In the genomic region with DNA sequence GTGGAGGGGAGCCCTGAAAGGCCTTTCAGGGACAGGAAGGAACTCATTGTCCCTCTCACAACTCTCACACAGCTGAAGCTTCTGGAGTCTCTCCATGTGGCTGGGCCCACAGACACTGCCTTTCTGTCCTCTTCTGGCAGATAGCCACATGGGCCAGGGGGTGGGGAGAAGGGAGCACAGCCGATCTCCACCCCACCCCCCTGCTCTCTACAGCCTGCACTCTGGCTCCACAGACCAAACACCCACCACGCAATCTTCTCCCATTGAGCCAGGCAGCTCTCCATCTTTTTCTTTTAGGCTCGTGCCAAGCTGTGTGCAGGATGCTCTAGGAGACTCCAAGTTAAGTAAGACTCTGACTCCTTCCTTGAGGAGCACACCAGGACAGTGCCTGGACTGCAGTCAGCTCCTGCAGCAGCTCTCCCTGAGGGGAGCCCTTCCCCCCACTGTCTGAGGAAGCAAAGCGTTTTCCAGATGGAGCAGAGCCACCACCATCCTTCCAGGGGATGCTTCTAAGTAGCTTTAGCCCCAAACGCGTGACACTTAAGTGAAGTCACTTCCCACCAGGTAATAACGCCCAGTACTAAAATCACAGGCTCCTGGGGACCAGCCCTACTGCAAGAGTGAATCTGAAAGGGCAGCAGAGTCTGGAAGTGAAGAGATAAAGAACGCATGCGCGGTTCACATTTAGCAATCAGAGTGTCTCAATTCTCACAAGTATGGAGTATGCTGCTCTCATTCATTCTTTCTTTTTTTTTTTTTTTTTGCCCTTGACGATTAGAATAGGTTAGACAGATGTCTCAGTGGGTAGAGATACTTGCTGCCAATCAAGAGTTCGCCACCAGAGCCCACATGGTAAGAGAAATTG, we compare ENCODE assay signal across 8 mouse cellular contexts. TPM values are rescaled to one million over a fixed set of nuclear protein-coding genes. Genes with fewer than 3 reads are reported as not detected.
A peak's percentile ranks its signal among the peaks of the same experiment; 100 is the strongest.
DNase-seq lines count a peak whose midpoint lies in the region; ATAC-seq and TF ChIP-seq lines count a peak whose summit lies in the region.

No protein-coding gene starts in this region.

- TF ChIP-seq CTCF in liver, adult 2 months (IDR thresholded peaks at IDR 0.05; ENCODE audit: low read depth, low read length) = no peak

- no peak overlapping the region for H3K9ac ChIP-seq in liver, adult 2 months (ENCODE audit: low read depth, low read length)
- H3K9ac ChIP-seq in liver, embryonic 12.5 days = no peak overlapping the region
- no peak overlapping the region for H3K9ac ChIP-seq in forebrain, embryonic 12.5 days
- H3K9ac ChIP-seq in heart, embryonic 13.5 days = peak overlapping the region; percentile 61
- H3K9ac ChIP-seq in liver, embryonic 16.5 days (ENCODE audit: low read depth, low read length) = no peak overlapping the region

- DNase-seq in liver, adult 2 months (ENCODE audit: extremely low read depth, low read depth, low spot score) = peak; percentile 15
- DNase-seq in kidney, postnatal 14 days = peak; percentile 82
- peak; percentile 57 to 68 for DNase-seq in right cerebral cortex, adult 2 months (ENCODE audit: low spot score in 2 of 2)
- DNase-seq in spleen, postnatal 14 days (ENCODE audit: low spot score in 2 of 2) = no peak

- no peaks in the 10 kb centered on the region for H3K36me3 ChIP-seq in liver, adult 2 months (ENCODE audit: control insufficient read depth, insufficient read depth, low read length)
- H3K36me3 ChIP-seq in liver, embryonic 12.5 days = no peaks in the 10 kb centered on the region
- H3K36me3 ChIP-seq in forebrain, embryonic 12.5 days (replicated peaks) = peaks cover 5% of the 10 kb centered on the region; the same call in 1 of the 2 replicates
- peaks cover 21% of the 10 kb centered on the region for H3K36me3 ChIP-seq in heart, embryonic 13.5 days
- no peaks in the 10 kb centered on the region for H3K36me3 ChIP-seq in liver, embryonic 16.5 days (ENCODE audit: control insufficient read depth, insufficient read depth)

- 55% methylated on average over 12 of the region's 12 CpGs for WGBS in liver, adult 2 months
- WGBS in liver, embryonic 12.5 days (ENCODE audit: insufficient replicate concordance) = 39% methylated on average over 12 of the region's 12 CpGs
- 48% methylated on average over 12 of the region's 12 CpGs for WGBS in forebrain, embryonic 12.5 days
- WGBS in heart, embryonic 13.5 days = 19% methylated on average over 12 of the region's 12 CpGs
- 41% methylated on average over 12 of the region's 12 CpGs for WGBS in liver, embryonic 16.5 days (ENCODE audit: insufficient replicate concordance)

- H3K27me3 ChIP-seq in liver, adult 2 months (ENCODE audit: control insufficient read depth, insufficient read depth, low read length) = no peaks in the 10 kb centered on the region
- H3K27me3 ChIP-seq in liver, embryonic 12.5 days (replicated peaks) = no peaks in the 10 kb centered on the region
- no peaks in the 10 kb centered on the region for H3K27me3 ChIP-seq in forebrain, embryonic 12.5 days
- no peaks in the 10 kb centered on the region for H3K27me3 ChIP-seq in heart, embryonic 13.5 days (replicated peaks)
- H3K27me3 ChIP-seq in liver, embryonic 16.5 days (ENCODE audit: control insufficient read depth, insufficient read depth, low read depth, low read length) = no peaks in the 10 kb centered on the region

- peak overlapping the region; percentile 37; the same call in 1 of the 2 replicates for H3K27ac ChIP-seq in liver, adult 2 months (replicated peaks; ENCODE audit: insufficient read depth, low read depth, low read length)
- H3K27ac ChIP-seq in liver, embryonic 12.5 days = no peak overlapping the region
- peak overlapping the region; percentile 57 for H3K27ac ChIP-seq in forebrain, embryonic 12.5 days
- H3K27ac ChIP-seq in heart, embryonic 13.5 days (replicated peaks) = peak overlapping the region; percentile 79
- no peak overlapping the region for H3K27ac ChIP-seq in liver, embryonic 16.5 days (ENCODE audit: low read length)

- H3K4me1 ChIP-seq in liver, adult 2 months (ENCODE audit: control insufficient read depth, insufficient read depth, low read length) = 0 out of 2 replicates have a peak, but pooled peaks cover 1% of the 10 kb centered on the region
- H3K4me1 ChIP-seq in liver, embryonic 12.5 days = peaks cover 10% of the 10 kb centered on the region; the same call in 1 of the 2 replicates
- H3K4me1 ChIP-seq in forebrain, embryonic 12.5 days = peaks cover 26% of the 10 kb centered on the region
- peaks cover 31% of the 10 kb centered on the region for H3K4me1 ChIP-seq in heart, embryonic 13.5 days
- no peaks in the 10 kb centered on the region; the same call in 1 of the 2 replicates for H3K4me1 ChIP-seq in liver, embryonic 16.5 days (ENCODE audit: control insufficient read depth, low read depth, low read length)

- ATAC-seq in liver, embryonic 12.5 days = no peak
- ATAC-seq in forebrain, embryonic 12.5 days (ENCODE audit: low FRiP score) = peak; percentile 67; the same call in 1 of the 2 replicates
- ATAC-seq in heart, embryonic 13.5 days (ENCODE audit: extremely low read depth, insufficient number of reproducible peaks, low FRiP score, low TSS enrichment) = 0 out of 2 replicates have a peak, but pooled peaks have one; percentile 27
- ATAC-seq in liver, embryonic 16.5 days (ENCODE audit: low read depth) = 0 out of 2 replicates have a peak, but pooled peaks have one; percentile 19

- TF ChIP-seq POLR2A in liver, adult 2 months (IDR thresholded peaks at IDR 0.05; ENCODE audit: extremely low read depth, insufficient read depth, low read length) = no peak

- H3K9me3 ChIP-seq in liver, embryonic 12.5 days (replicated peaks) = no peaks in the 10 kb centered on the region
- no peaks in the 10 kb centered on the region for H3K9me3 ChIP-seq in forebrain, embryonic 12.5 days
- H3K9me3 ChIP-seq in heart, embryonic 13.5 days = peaks cover 2% of the 10 kb centered on the region; the same call in 1 of the 2 replicates
- no peaks in the 10 kb centered on the region for H3K9me3 ChIP-seq in liver, embryonic 16.5 days (replicated peaks; ENCODE audit: control insufficient read depth, low read length)

- H3K4me3 ChIP-seq in liver, adult 2 months (ENCODE audit: insufficient read depth, low read depth, low read length) = no peak overlapping the region
- H3K4me3 ChIP-seq in liver, embryonic 12.5 days = no peak overlapping the region
- no peak overlapping the region for H3K4me3 ChIP-seq in forebrain, embryonic 12.5 days (replicated peaks)
- H3K4me3 ChIP-seq in heart, embryonic 13.5 days = no peak overlapping the region
- no peak overlapping the region for H3K4me3 ChIP-seq in liver, embryonic 16.5 days (ENCODE audit: low read depth, low read length)

- no peaks in the 10 kb centered on the region for H3K79me2 ChIP-seq in liver, adult 2 months (ENCODE audit: control insufficient read depth, insufficient read depth, low read length)

- H3K4me2 ChIP-seq in liver, embryonic 12.5 days = no peak overlapping the region
- peak overlapping the region; percentile 15 for H3K4me2 ChIP-seq in forebrain, embryonic 12.5 days
- peak overlapping the region; percentile 49 for H3K4me2 ChIP-seq in heart, embryonic 13.5 days
- H3K4me2 ChIP-seq in liver, embryonic 16.5 days (ENCODE audit: low read depth, low read length) = no peak overlapping the region

RNA-seq across cellular contexts. Expression of a gene that starts 28.8 kb away (rescaled TPM):
- 1.3 and 1.6 TPM in 2 replicates for total RNA-seq in liver, adult 2 months (2014; rRNA removed)
- polyA plus RNA-seq in liver, adult 2 months (2012; rRNA removed) = 2.0 TPM in 2 replicates
- polyA plus RNA-seq in liver, embryonic 12.5 days (2016; fragmentation: Nextera tagmentation; extraction: Ambion mirVana) = 4.6 and 5.0 TPM in 2 replicates
- 37.6 and 39.3 TPM in 2 replicates for polyA plus RNA-seq in forebrain, embryonic 12.5 days (2016; fragmentation: Nextera tagmentation; extraction: Ambion mirVana)
- 15.9 and 17.4 TPM in 2 replicates for polyA plus RNA-seq in heart, embryonic 13.5 days (2015; fragmentation: Nextera tagmentation; extraction: Ambion mirVana)
- polyA plus RNA-seq in liver, embryonic 16.5 days (2015; fragmentation: Nextera tagmentation; extraction: Ambion mirVana) = 0.96 and 1.1 TPM in 2 replicates

RNA-seq across cellular contexts. Expression of a gene that starts 44.8 kb away (rescaled TPM):
- 4.4 and 4.5 TPM in 2 replicates for total RNA-seq in liver, adult 2 months (2014; rRNA removed)
- 4.2 and 5.1 TPM in 2 replicates for polyA plus RNA-seq in liver, adult 2 months (2012; rRNA removed)
- 11.9 and 13.1 TPM in 2 replicates for polyA plus RNA-seq in liver, embryonic 12.5 days (2016; fragmentation: Nextera tagmentation; extraction: Ambion mirVana)
- polyA plus RNA-seq in forebrain, embryonic 12.5 days (2016; fragmentation: Nextera tagmentation; extraction: Ambion mirVana) = 36.6 and 37.0 TPM in 2 replicates
- polyA plus RNA-seq in heart, embryonic 13.5 days (2015; fragmentation: Nextera tagmentation; extraction: Ambion mirVana) = 12.6 and 14.6 TPM in 2 replicates
- polyA plus RNA-seq in liver, embryonic 16.5 days (2015; fragmentation: Nextera tagmentation; extraction: Ambion mirVana) = 10.7 and 11.9 TPM in 2 replicates

RNA-seq across cellular contexts. Expression of a gene that starts 56.6 kb away (rescaled TPM):
- total RNA-seq in liver, adult 2 months (2014; rRNA removed) = 0.65 and 1.2 TPM in 2 replicates
- polyA plus RNA-seq in liver, adult 2 months (2012; rRNA removed) = 0.27 TPM in 1 of 2 replicates, not detected in the other
- 0.89 and 1.5 TPM in 2 replicates for polyA plus RNA-seq in liver, embryonic 12.5 days (2016; fragmentation: Nextera tagmentation; extraction: Ambion mirVana)
- 0.87 and 1.7 TPM in 2 replicates for polyA plus RNA-seq in forebrain, embryonic 12.5 days (2016; fragmentation: Nextera tagmentation; extraction: Ambion mirVana)
- 1.1 and 1.8 TPM in 2 replicates for polyA plus RNA-seq in heart, embryonic 13.5 days (2015; fragmentation: Nextera tagmentation; extraction: Ambion mirVana)
- 1.4 TPM in 2 replicates for polyA plus RNA-seq in liver, embryonic 16.5 days (2015; fragmentation: Nextera tagmentation; extraction: Ambion mirVana)

Comparison
In these comparisons a context has a peak if more than half of its experiments do, and no peak if none do; other contexts are left out.
1. H3K27ac ChIP-seq: peak in liver, adult 2 months (single experiment), forebrain, embryonic 12.5 days (single experiment) and heart, embryonic 13.5 days (single experiment); none in liver, embryonic 12.5 days (single experiment) and liver, embryonic 16.5 days (single experiment).
2. DNase-seq: peak in liver, adult 2 months (single experiment), kidney, postnatal 14 days (single experiment) and right cerebral cortex, adult 2 months (2 of 2); none in spleen, postnatal 14 days (0 of 2).
3. H3K4me2 ChIP-seq: peak in forebrain, embryonic 12.5 days (single experiment) and heart, embryonic 13.5 days (single experiment); none in liver, embryonic 12.5 days (single experiment) and liver, embryonic 16.5 days (single experiment).